Mouse (Mus musculus): ENCODE measurements around the gene Gcnt2.

Gcnt2 gene

GRCm38 (mm10) chr13:40874021-40874420, 14.5 kb downstream of the Gcnt2 start:
- WGBS, result 90% methylated on average over 5 of the region's 5 CpGs

GRCm38 (mm10) chr13:40875415-40875814, 15.9 kb downstream of the Gcnt2 start:
- whole genome bisulfite sequencing, result 88% methylated on average over 5 of the region's 5 CpGs

DNA sequence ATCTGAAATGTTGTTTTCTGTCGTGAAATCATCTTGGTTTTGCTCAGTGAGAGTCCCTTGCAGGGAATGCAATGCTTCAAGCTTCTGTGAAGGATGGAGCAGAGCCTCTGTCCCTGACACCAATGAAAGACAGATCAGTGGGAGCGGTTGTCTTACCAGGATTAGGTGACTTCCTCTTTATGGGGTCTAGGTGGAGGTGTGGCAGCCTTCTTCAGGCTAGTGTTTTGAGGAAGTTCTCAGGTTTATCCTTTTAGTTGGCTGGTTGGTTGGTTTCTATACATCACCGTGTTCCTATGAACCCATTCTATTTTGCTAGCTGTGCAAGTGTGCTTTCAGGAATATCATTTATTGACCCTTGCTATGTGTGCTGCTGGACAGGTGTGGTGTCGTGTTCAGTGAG, 18.0 kb downstream of the Gcnt2 start:
- 93% methylated on average over 4 of the region's 4 CpGs for WGBS

DNA sequence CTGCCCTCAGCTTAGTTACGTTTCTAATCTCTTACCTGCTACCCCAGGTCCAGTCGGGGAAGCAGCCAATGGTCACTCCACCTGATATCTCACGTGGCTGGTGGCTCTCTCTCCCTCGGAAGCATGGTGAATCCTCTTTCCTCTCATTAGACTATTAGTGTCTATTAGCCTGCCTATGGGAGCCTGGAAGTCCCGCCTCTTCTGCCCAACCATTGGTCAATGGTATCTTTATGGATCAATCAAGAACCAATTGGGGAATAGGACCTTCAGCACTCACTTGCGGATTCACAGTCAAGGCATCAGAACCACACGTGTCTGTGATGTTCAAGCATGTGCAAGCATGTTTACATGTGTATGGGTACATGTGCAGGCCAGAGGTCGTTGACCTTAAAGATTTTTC, 21.0 kb downstream of the Gcnt2 start:
- 89% methylated on average over 8 of the region's 8 CpGs for WGBS

- WGBS, result 89% methylated on average over 5 of the region's 5 CpGs
Observed at GRCm38 (mm10) chr13:40882606-40883005, 23.1 kb downstream of the Gcnt2 start.

GRCm38 (mm10) chr13:40883903-40884302, 24.3 kb downstream of the Gcnt2 start:
- 80% methylated on average over 9 of the region's 9 CpGs for WGBS

DNA sequence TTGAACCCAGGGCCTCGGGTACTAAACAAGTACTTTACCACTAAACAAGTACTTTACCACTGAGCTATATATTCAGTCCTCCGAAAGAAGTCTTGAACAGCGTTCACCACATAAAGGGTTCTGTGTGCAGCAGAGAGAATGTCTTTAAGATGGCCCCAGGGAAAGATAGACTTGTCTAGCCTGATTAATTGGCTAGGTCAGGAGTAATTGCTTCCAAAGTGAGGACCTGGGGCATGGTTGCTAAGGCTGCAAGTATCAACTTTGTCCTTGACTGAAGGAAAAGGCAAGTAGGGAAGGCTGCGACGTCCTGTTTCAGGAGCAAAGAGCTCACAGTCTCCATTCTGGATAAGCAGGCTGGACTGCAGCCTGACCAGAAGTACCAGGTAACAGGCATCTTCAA, 25.3 kb downstream of the Gcnt2 start:
- WGBS, result 89% methylated on average over 5 of the region's 5 CpGs

DNA sequence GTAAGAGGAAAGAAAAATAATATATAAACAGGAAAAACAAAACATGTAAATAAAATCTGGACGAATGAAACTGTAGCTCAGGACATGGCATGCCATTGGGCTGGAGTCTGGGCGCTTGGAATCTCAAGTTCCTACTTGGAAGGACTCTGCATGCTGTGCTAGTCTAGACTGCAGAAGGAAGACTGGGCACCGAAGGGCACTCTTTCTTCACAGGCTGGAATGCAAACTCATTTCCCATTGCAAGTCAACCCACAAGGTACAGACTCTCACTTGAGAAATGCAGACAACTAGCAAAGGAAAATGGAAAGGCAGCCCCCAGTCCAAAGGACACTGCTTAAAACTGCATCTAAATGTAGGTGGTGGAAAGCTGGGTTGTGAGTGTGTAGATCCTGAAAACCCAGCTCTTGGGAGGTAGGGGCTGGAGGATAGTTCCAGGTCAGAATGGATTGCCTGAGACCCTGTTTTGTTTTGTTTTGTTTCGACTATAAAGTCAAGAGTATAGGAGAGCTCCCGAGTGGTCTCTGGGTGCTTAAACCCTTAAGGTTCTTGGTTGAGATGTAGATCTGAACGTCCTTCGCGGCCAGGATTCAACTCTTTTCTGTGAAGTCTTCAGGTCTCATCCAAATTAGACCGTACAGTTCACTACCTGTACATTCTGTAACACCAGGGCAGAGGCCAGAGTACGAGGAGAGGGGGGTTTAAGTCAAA, 26.5 kb downstream of the Gcnt2 start:
- WGBS, result 61% methylated on average over 10 of the region's 10 CpGs

DNA sequence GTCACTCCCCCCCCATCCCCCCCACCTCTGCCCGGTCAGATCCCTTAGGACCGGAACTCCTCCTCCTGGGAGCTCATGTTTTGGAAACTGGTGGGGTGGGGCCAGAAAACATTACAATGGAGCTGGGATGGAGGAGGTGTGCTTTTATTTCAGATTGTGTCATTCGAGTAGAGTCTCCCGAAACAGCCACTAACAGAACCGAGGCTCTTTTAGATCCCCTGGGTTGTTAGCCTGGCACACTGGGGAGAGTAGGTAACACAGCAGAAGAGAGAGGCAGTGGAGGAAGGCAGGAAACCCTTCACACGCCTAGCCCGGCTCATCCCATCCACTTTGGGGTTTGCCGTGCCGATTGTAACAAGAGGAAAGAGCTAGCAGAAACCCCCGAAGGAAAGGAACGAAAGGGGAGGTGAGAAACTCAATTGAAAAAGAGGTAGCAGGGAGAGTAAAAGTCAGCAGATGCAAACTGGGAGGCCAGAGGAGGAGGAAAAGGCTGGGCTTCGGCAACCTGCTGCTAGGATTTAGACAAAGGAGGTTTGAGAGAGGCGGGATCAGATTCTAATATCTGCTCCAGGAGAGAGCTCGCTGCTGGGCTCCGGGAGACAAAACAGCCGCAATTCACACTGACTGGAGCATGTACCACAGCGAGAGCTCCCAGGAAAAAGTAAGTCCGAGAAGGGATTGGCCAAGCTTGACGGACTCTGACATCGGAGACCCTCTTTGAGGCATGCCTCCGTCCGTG, 27.3 kb downstream of the Gcnt2 start:
- WGBS, result 6% methylated on average over 22 of the region's 22 CpGs

DNA sequence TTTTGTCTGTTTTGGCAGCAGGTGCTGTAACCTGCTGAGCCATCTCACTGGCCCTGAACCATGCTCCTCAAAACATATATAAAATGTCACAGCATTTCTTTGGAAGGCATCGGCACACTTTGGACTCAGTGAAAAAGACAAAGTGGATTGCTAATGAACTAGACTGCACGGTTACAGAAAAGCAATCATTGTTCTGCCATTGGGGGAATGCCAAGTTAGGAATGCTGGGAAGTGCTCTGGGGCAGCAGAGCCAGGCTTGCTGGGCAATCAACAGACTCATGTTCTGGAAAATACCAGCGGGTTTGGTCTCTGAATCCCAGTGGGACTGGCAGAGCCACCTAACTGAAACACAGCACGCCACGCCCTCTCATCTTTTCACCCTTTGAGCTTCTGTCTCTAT, 31.0 kb downstream of the Gcnt2 start:
- WGBS, result 44% methylated on average over 5 of the region's 5 CpGs

DNA sequence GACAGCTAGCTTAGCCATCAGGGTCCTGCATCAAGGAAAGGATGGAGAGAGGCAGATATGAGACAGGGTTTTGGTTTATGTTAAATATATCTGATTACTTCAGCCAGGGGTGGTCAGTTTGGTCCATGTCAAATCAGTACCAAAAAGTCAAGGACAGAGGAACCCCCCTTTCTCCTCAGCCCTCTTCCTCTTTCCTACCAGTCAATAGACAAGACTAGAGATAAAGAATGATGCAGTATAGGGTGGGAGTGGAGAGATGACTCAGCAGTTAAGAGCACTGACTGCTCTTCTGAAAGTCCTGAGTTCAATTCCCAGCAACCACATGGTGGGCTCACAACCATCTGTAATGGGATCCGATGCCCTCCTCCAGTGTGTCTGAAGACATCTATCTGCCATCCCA, 31.8 kb downstream of the Gcnt2 start:
- 96% methylated on average over 1 of the region's 1 CpGs for WGBS

DNA sequence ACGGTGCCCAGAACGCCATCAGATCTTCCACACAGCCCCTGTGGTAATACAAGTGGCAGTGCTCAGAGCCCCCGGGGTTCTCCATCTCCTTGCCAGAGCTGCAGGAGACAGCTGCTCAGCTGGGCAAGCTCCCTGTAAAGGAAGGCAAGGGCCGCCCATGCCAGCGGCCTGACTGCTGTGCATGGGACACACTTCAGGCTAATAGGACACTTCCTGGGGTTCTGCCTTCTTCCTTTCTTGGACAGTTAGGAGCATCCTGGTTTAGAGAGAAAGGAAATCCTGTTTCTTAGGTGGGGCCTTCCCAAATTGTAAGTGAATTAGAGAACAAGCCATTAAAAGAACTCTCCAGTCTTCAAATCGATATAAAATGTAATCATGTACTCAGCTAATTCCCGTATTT, 32.5 kb downstream of the Gcnt2 start:
- 74% methylated on average over 7 of the region's 7 CpGs for WGBS

DNA sequence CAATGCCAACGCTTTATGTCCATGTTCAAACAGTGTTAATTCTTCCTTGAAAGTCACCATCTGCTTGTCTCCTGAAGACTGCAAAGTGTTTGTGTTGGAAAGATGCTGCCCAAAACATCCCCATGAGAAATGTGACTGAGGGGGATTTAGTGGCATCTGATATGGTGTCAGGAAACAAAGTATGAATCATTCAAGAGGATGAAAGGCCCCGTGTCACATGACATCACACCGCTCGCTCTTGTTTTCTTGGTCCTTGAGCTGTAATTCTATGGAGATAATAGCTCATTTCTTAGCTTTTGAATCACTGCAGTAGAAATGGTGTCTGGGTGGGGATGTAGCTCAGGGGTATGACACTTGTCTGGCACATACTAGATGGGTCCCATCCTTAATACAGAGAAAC, 33.0 kb downstream of the Gcnt2 start:
- WGBS, result 65% methylated on average over 4 of the region's 4 CpGs

DNA sequence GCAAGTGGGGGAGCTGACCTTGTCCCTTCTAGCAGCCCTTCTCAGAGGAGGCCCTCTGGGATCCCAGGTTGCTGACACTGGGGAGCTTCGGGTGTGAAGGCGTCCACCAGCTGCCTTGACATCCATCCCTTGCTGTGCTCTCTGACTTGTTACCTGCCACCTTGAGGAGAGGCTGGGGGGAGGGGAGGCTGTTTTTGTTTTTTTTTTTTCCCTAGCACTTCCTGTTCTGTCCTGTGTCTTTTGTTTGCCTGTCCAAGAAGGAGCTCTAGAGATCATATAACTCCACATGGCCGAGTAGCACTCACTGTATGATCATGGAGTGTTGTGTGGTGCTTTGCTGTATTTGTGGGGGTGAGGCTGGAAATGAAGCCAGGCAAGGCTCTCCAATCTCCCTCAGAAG, 34.0 kb downstream of the Gcnt2 start:
- 88% methylated on average over 3 of the region's 3 CpGs for WGBS

- 72% methylated on average over 14 of the region's 14 CpGs for WGBS
Observed at GRCm38 (mm10) chr13:40898049-40898690, 38.6 kb downstream of the Gcnt2 start.

DNA sequence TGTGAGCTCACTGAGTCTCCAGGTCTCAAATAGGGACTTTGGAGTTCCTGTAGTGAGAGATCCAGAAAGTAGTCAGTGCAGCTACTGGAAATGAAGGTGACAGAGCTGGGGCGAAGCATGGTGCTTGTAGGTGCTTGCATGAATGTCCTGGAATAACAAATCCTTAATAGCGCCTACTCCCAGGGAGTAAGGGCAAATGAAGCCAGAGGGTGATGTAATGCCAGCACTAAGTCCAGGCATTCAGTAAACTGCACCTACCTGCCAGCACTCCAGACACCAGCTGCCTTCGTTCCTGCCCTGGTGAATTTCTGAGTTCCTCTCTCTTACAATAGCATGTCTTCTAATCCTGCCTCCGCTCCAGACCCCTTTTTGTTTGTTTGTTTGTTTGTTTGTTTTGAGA, 39.1 kb downstream of the Gcnt2 start:
- 74% methylated on average over 4 of the region's 4 CpGs for WGBS

- whole genome bisulfite sequencing, result 62% methylated on average over 8 of the region's 8 CpGs
Observed at GRCm38 (mm10) chr13:40899349-40899993, 39.9 kb downstream of the Gcnt2 start.

DNA sequence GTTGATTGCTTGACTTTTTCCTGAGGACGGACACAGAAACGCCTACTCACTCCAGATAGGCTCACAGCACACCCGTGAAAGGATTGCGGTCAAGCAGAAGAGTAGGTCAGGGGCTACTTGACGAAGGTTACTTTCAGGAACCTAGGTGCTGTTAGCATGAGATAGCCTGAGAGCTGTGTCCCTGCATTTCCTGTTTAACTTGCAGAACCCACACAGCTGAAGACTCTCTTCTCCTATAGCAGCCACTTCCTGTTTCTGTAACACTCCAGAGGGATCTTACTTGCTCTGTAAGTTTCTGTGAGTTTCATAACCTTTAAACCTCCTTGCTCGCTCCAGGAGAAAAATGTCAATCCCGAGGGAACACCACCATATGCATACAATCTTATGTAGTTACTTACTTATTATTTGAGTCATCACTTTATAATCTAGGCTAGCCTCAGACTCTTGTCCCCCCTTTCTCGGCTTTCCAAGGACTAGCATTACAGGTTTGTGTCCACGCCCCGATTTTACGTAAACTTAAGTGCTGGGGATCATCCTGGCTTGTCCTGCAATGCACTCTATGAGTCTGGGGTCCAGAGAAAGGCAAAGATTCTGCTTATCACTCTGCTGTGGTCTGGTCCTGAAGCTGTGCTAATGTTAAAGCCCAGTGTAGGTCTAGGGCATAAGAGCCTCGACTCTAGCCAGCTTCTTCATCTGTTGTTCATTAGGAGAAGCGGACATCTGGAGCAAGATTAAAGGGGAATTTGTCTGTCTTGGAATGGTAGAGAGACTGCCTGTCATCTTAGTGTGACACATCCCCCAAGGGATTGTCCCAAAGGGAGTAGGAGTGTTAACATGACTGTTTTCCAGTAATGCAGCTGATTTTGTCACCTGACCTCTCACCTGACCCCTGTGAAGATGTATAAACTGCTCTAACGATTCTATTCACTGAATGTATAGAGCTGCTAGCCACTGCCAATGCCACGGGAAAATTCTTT, 40.7 kb downstream of the Gcnt2 start:
- WGBS, result 71% methylated on average over 15 of the region's 15 CpGs

DNA sequence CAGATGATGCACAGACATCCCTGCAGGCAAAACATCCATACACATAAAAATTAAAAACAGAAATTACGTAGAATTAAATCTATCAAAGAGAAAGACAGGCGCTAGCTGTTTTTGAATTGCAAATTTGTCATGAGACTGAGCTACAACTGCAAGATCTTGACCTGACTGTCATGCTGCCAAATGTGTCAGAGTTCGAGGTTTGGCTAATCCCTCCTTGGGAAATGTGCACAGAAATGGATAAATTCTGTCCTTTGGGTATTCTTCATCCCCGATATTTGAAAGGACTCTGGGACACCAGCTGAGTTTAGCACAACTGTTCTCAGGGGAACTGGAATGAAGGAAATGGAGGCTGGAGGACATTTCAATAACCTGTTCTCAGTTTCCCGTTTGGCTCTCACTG, 41.7 kb downstream of the Gcnt2 start:
- WGBS, result 73% methylated on average over 5 of the region's 5 CpGs

GRCm38 (mm10) chr13:40901831-40902459, 42.4 kb downstream of the Gcnt2 start:
- WGBS, result 70% methylated on average over 12 of the region's 12 CpGs

DNA sequence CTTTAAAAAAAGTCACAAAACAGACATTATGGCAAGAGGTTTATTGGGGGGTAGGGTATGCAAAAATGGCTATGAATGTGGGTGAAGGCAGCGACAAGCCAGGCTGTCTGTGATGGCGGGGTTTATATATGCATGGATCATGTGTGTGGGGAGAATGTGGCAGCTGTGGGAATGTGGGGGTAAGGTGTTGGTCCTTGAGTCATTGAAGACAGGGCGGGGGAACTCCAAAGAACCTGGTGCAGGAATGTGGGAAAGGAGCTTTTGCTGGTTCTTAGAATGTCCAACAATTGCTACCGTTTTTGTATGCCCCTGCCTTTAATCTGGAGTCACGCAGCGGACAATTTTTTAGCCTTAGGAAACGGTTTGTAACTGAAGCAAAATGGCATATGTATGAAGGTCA, 44.5 kb downstream of the Gcnt2 start:
- 65% methylated on average over 7 of the region's 7 CpGs for WGBS

All from cerebral cortex, adult 2 months (tissue).